Mouse (Mus musculus) forebrain, embryonic 10.5 days (tissue): ENCODE measurements around the gene Gm47289. TPM values are rescaled to one million over a fixed set of nuclear protein-coding genes. Genes with fewer than 3 reads are reported as not detected.

Experiments
- DNase-seq: peaks from one replicate; pipeline ENCODE4 v3.0.0-alpha.2; 2017; ENCODE audit warnings: low spot score; ENCODE audit errors: extremely low spot score
- H3K27ac ChIP-seq: fragments of 300-500 bp; sonication (generic); 2 replicates; pipeline ENCODE4 v1.5.1; 2016; ENCODE audit warnings: mild to moderate bottlenecking
- H3K27me3 ChIP-seq: fragments of 300-500 bp; sonication (generic); 2 replicates; pipeline ENCODE4 v1.6.1; 2016; ENCODE audit warnings: mild to moderate bottlenecking; ENCODE audit not compliant: poor library complexity, severe bottlenecking
- H3K36me3 ChIP-seq: fragments of 300-500 bp; sonication (generic); replicated peaks from 2 replicates; pipeline ENCODE4 v1.6.1; 2016; ENCODE audit warnings: mild to moderate bottlenecking, moderate library complexity
- H3K4me1 ChIP-seq: fragments of 300-500 bp; sonication (generic); 2 replicates; pipeline ENCODE4 v1.6.1; 2016
- H3K4me3 ChIP-seq: fragments of 300-500 bp; sonication (generic); 2 replicates; pipeline ENCODE4 v1.5.1; 2016; ENCODE audit warnings: mild to moderate bottlenecking, moderate library complexity
- H3K9me3 ChIP-seq: fragments of 300-500 bp; sonication (generic); 2 replicates; pipeline ENCODE4 v1.6.1; 2016; ENCODE audit warnings: mild to moderate bottlenecking, moderate library complexity
- WGBS: fragments of 180-500 bp; shearing (Covaris S2); methylation state at CpG from one replicate; pipeline ENCODE4 v1.1.7; 2016; 5-methylcytosine and 5-hydroxymethylcytosine counted together
- polyA plus RNA-seq: library from polyadenylated mRNA; unstranded; fragments of >200 nt; fragmentation: Nextera tagmentation; extraction: Ambion mirVana; gene quantifications from 2 replicates; pipeline ENCODE4 v1.2.1, GENCODE M21; 2016

The Gm47289 gene
- polyA plus RNA-seq, 1 experiment from 2014 or later: not detected

- Histone ChIP-seq H3K9me3 (no peaks in the 10 kb centered on the region), H3K36me3 (no peaks in the 10 kb centered on the region), H3K4me3 (no peak overlapping the region), H3K4me1 (peaks cover 5% of the 10 kb centered on the region; the same call in 1 of the 2 replicates), H3K27me3 (no peaks in the 10 kb centered on the region), H3K27ac (no peak overlapping the region)
- DNase-seq: no peak
- 88% methylated on average over 8 of the region's 8 CpGs for WGBS
Observed at GRCm38 (mm10) chr9:119144696-119145095, 14.3 kb upstream of the Gm47289 start.

DNA sequence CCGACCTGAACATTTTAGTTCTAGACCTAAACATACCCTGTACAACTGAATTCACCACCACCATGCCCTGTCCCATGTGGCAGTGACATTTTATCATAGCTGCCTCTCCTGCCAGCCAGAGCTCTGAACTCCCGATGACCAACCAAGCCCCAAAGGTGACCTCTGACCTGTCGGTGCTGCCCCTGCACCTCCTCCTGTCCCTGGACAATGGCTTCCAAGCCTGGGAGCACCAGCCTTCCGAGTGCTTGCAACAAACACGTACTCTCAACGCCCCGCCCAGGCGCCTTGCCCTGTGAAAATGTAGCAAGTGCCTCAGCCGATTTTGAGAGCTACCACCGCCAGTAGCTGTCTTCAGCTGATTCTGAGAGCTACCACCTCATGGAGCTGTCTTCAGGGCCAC lies 13.8 kb upstream of the Gm47289 start:
- Histone ChIP-seq H3K27ac (no peak overlapping the region), H3K4me3 (no peak overlapping the region), H3K4me1 (peaks cover 5% of the 10 kb centered on the region; the same call in 1 of the 2 replicates), H3K9me3 (no peaks in the 10 kb centered on the region), H3K36me3 (no peaks in the 10 kb centered on the region), H3K27me3 (no peaks in the 10 kb centered on the region)
- no peak for DNase-seq
- 57% methylated on average over 10 of the region's 10 CpGs for WGBS

DNA sequence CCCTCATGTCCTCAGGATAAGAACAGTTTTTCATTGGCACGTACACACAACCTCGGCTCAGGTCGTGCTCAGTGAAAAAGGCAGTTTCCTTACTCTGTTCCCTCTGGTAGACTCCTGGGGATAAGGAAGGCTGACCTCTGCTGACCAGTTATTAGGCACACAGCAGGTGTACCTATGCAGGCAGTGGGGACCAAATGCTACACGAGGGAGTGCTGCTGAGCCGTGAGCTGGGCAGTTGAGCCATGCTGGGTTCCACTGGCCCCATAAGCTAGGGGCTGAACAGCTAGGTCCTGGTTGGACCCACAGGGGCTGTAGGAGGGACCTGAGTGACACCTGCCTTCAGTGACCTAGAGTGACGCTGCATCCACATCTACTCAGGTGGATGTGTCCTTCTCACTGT lies 13.3 kb upstream of the Gm47289 start:
- Histone ChIP-seq H3K27me3 (no peaks in the 10 kb centered on the region), H3K4me1 (peaks cover 5% of the 10 kb centered on the region; the same call in 1 of the 2 replicates), H3K9me3 (no peaks in the 10 kb centered on the region), H3K36me3 (no peaks in the 10 kb centered on the region), H3K4me3 (no peak overlapping the region), H3K27ac (no peak overlapping the region)
- no peak for DNase-seq
- WGBS: 66% methylated on average over 6 of the region's 6 CpGs

- Histone ChIP-seq H3K4me3 (no peak overlapping the region), H3K27ac (no peak overlapping the region), H3K9me3 (no peaks in the 10 kb centered on the region), H3K27me3 (no peaks in the 10 kb centered on the region), H3K4me1 (peaks cover 5% of the 10 kb centered on the region; the same call in 1 of the 2 replicates), H3K36me3 (no peaks in the 10 kb centered on the region)
- DNase-seq: no peak
- WGBS: 82% methylated on average over 13 of the region's 13 CpGs
Observed at GRCm38 (mm10) chr9:119146098-119146770, 12.7 kb upstream of the Gm47289 start.

DNA sequence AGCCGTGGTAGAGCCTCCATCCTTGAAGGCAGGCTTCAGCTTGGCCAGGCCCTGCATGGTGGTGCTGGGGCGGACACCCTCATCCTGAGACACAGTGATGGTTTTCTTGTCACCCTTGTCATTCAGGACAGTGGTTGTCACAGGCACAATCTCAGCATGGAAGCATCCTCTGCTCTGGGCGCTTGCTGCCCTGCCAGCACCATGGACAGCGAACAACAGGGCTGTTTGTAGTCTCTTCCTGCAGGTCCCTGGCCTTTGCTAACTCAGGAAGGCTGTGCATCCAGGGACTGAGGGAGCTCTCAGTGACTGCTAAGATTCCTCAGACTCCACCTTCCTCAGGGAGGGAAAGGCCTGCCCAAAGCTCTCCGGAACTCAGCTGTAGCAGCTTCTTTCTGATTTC lies 9.4 kb upstream of the Gm47289 start:
- Histone ChIP-seq H3K27ac (no peak overlapping the region), H3K9me3 (no peaks in the 10 kb centered on the region), H3K4me1 (peaks cover 5% of the 10 kb centered on the region; the same call in 1 of the 2 replicates), H3K36me3 (no peaks in the 10 kb centered on the region), H3K4me3 (no peak overlapping the region), H3K27me3 (peaks cover under 1% of the 10 kb centered on the region; the same call in 1 of the 2 replicates)
- 28% methylated on average over 5 of the region's 5 CpGs for WGBS
- DNase-seq: peak; percentile 55

DNA sequence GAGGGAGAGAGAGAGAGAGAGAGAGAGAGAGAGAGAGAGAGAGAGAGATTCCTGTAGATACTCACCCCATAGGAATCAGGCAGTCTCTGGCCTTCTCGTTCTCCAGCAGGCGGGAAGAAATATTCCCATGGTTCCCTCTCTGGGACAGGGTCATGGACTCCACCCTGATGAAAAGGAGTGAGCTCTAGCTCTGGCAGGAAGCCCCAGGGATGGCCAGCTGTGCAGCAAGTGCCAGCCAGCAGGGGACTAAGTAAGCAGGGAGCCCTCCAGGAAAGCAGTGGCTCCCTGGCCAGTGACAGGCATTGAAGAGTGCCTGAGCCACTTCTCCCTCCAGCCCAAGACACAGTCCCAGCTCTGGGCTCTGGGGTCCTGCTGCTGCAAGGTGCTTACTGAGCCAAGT lies 7.2 kb upstream of the Gm47289 start:
- 68% methylated on average over 2 of the region's 2 CpGs for WGBS
- peaks cover 21% of the 10 kb centered on the region for H3K27me3 ChIP-seq
- H3K27ac ChIP-seq: no peak overlapping the region
- DNase-seq: no peak
- H3K36me3 ChIP-seq: no peaks in the 10 kb centered on the region
- H3K9me3 ChIP-seq: no peaks in the 10 kb centered on the region
- no peak overlapping the region for H3K4me3 ChIP-seq
- peaks cover 8% of the 10 kb centered on the region for H3K4me1 ChIP-seq

GRCm38 (mm10) chr9:119155416-119155815 lies 3.5 kb upstream of the Gm47289 start:
- Histone ChIP-seq H3K4me3 (no peak overlapping the region), H3K27me3 (peaks cover 40% of the 10 kb centered on the region), H3K36me3 (no peaks in the 10 kb centered on the region), H3K27ac (no peak overlapping the region), H3K9me3 (no peaks in the 10 kb centered on the region), H3K4me1 (peaks cover 10% of the 10 kb centered on the region)
- 83% methylated on average over 8 of the region's 8 CpGs for WGBS
- no peak for DNase-seq

GRCm38 (mm10) chr9:119155826-119156225 lies 3.1 kb upstream of the Gm47289 start:
- peaks cover 10% of the 10 kb centered on the region for H3K4me1 ChIP-seq
- H3K36me3 ChIP-seq: no peaks in the 10 kb centered on the region
- WGBS: 56% methylated on average over 7 of the region's 7 CpGs
- DNase-seq: no peak
- peak overlapping the region; percentile 64; the same call in 1 of the 2 replicates for H3K4me3 ChIP-seq
- H3K27me3 ChIP-seq: peaks cover 40% of the 10 kb centered on the region
- H3K9me3 ChIP-seq: no peaks in the 10 kb centered on the region
- H3K27ac ChIP-seq: no peak overlapping the region

- Histone ChIP-seq H3K27ac (peak within 1 kb of the TSS; percentile 53), H3K27me3 (peaks cover 40% of the 10 kb centered on the region), H3K4me3 (peak within 1 kb of the TSS; percentile 64), H3K4me1 (peaks cover 10% of the 10 kb centered on the region), H3K9me3 (no peaks in the 10 kb centered on the region), H3K36me3 (no peaks in the 10 kb centered on the region)
- peak; percentile 76 for DNase-seq
- WGBS: 1% methylated on average over 65 of the region's 65 CpGs
Observed at GRCm38 (mm10) chr9:119156278-119157201, 2.4 kb upstream of the Gm47289 start, which contains the start of gene Acaa1b. Acaa1b (minus strand) TSS chr9:119157093.

DNA sequence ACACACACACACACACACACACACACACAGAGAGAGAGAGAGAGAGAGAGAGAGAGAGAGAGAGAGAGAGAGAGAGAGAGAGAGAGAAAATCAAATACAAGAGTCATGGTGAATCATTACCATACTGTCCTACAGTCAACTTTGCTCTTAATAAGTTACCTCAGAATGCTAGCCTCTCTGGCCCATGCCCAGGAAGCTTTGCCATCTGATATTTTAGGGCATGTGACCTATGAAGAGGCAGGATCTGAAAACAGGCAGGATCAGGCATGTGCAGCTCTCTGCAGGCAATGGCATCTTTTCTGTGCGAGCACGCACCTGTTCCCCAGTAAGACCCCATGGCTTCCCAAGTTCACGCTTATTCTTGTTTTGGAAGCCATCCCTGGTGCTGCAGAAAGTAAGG lies 1.7 kb downstream of the Gm47289 start:
- H3K9me3 ChIP-seq: no peaks in the 10 kb centered on the region
- 86% methylated on average over 3 of the region's 3 CpGs for WGBS

DNA sequence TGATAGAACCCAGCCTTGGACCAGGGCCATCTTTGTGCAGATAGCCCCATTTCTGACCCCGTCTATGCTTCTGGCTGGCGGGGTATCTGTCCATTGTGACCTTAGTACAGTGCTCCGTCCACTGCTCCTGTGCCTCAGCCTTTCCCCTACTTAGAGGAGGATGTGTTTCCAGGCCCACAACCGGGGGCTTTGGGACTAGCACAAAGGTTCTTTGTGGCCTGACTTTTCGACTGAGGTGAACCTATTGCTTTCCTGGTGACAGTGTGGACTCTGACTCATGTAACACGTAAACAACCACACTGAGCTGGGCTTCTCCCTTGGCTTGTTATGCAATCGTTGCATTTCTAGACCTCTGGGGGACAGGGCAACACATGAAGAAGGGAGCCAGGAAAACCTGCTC lies 5.8 kb downstream of the Gm47289 start:
- peaks cover 5% of the 10 kb centered on the region; the same call in 1 of the 2 replicates for H3K9me3 ChIP-seq
- H3K4me3 ChIP-seq: no peak overlapping the region
- H3K27me3 ChIP-seq: no peaks in the 10 kb centered on the region
- WGBS: 86% methylated on average over 7 of the region's 7 CpGs
- no peaks in the 10 kb centered on the region for H3K4me1 ChIP-seq
- H3K36me3 ChIP-seq: no peaks in the 10 kb centered on the region
- DNase-seq: no peak
- H3K27ac ChIP-seq: no peak overlapping the region

More for the DNA sequence above, 1.7 kb downstream of the Gm47289 start:
- Histone ChIP-seq H3K27me3 (peaks cover 29% of the 10 kb centered on the region), H3K4me1 (peaks cover 10% of the 10 kb centered on the region), H3K4me3 (no peak overlapping the region), H3K27ac (no peak overlapping the region), H3K36me3 (no peaks in the 10 kb centered on the region)
- no peak for DNase-seq

DNA sequence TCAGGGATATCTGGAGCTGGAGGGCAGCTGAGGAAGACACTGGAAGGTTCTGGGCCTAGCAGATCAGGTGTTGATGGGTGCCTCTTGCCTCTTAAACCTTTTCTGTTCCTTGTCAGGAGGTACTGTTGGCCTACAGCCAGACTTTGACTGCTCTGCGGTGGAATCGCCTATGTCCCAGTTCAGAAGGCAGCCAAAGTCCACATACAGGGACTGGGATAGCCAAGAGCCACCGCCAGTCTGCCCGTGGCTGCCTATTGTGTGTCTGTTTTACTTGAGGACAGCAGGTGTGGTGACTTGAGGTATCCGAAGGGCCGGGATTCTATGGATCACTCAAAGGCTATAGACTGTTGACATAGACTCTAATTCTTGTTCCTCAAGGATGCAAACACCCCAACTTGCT lies 6.6 kb downstream of the Gm47289 start:
- H3K27me3 ChIP-seq: no peaks in the 10 kb centered on the region
- no peaks in the 10 kb centered on the region for H3K36me3 ChIP-seq
- no peak overlapping the region for H3K27ac ChIP-seq
- no peak overlapping the region for H3K4me3 ChIP-seq
- DNase-seq: no peak
- no peaks in the 10 kb centered on the region for H3K4me1 ChIP-seq
- peaks cover 5% of the 10 kb centered on the region; the same call in 1 of the 2 replicates for H3K9me3 ChIP-seq
- 94% methylated on average over 6 of the region's 6 CpGs for WGBS

DNA sequence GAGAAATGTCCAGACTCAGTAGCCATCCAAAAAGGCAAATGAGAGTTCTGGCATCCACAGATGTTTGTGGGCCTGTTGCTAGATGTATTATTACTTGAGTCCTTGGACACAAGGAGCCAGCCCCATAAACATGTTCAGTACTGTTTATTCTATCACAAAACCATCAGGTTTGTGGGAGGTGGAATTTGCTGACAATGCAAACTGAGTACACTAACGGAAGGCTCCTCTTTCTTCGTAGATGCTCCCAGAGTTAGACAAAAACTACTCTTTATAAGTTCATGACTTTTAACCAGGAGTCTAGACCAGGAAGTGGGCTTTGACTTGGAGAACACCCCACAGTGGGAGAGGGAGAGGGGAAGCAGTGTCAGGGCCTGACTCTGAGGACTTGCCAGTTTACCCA lies 8.6 kb downstream of the Gm47289 start:
- no peak overlapping the region for H3K27ac ChIP-seq
- no peaks in the 10 kb centered on the region for H3K27me3 ChIP-seq
- no peaks in the 10 kb centered on the region for H3K36me3 ChIP-seq
- no peak for DNase-seq
- no peaks in the 10 kb centered on the region for H3K4me1 ChIP-seq
- H3K4me3 ChIP-seq: no peak overlapping the region
- WGBS: 92% methylated on average over 2 of the region's 2 CpGs
- H3K9me3 ChIP-seq: peaks cover 5% of the 10 kb centered on the region; the same call in 1 of the 2 replicates
